Comparison of ENCODE assay signal across 12 mouse cellular contexts in the genomic region with DNA sequence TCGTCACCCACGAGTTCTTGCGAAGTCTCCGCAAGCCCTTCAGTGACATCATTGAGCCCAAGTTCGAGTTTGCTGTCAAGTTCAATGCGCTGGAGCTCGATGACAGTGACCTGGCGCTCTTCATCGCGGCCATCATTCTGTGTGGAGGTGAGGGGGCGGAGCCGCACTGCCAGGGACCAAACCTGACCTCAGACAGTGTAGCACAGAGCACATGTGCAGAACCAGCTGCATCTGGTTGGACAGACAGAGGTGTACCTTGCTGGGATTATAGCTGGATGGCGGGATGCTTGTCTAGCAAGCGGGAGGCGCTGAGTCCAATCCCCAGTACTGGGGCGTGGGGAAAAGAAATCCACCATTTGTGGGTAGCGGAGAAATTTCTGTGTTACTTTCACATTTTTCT.
"Had no signal": no experiment of that assay in that cellular context is flagged by ENCODE, and none has a peak within 500 bp of the region (broad histone marks: within the 10 kb centered on the region; RNA-seq: fewer than 3 reads in every experiment).

No protein-coding gene starts in this region.

- H3K27ac ChIP-seq: kidney, postnatal 0 days; liver, embryonic 14.5 days; midbrain, embryonic 13.5 days; neural tube, embryonic 15.5 days; stomach, postnatal 0 days had no signal

- H3K4me3 ChIP-seq: limb, embryonic 13.5 days; midbrain, embryonic 13.5 days; myocyte; neural tube, embryonic 15.5 days had no signal

- H3K27me3 ChIP-seq: limb, embryonic 13.5 days; midbrain, embryonic 13.5 days; neural tube, embryonic 15.5 days had no signal

- H3K4me2 ChIP-seq: limb, embryonic 13.5 days; midbrain, embryonic 13.5 days; neural tube, embryonic 15.5 days had no signal

- DNase-seq: kidney, postnatal 4 days; lung, adult 18-20 months; right cerebral cortex, adult 18-20 months; right cerebral cortex, postnatal 25 days; thymus, postnatal 4 days had no signal

- ATAC-seq: midbrain, embryonic 13.5 days had no signal

- H3K9me3 ChIP-seq: limb, embryonic 13.5 days; midbrain, embryonic 13.5 days; neural tube, embryonic 15.5 days had no signal

- H3K9ac ChIP-seq: limb, embryonic 13.5 days; liver, embryonic 14.5 days; midbrain, embryonic 13.5 days; neural tube, embryonic 15.5 days had no signal
